Mouse (Mus musculus) myocyte (in vitro differentiated cells): ENCODE data around the gene Apba3.

Source experiments
- CEBPB ChIP-seq: IDR thresholded peaks from 2 replicates; pipeline ENCODE4 v1.6.1; 2011; ENCODE audit warnings: mild to moderate bottlenecking, moderate library complexity; ENCODE audit not compliant: poor library complexity, insufficient read depth, severe bottlenecking
- E2F4 ChIP-seq: IDR thresholded peaks from one replicate; pipeline ENCODE4 v1.6.1; 2011; ENCODE audit warnings: mild to moderate bottlenecking, control low read depth, moderate library complexity; ENCODE audit not compliant: insufficient read depth
- MAX ChIP-seq: IDR thresholded peaks from one replicate; pipeline ENCODE4 v1.6.1; 2011; ENCODE audit warnings: low read depth, mild to moderate bottlenecking, control low read depth
- MYOD1 ChIP-seq, 3 experiments: IDR thresholded peaks; one replicate each; pipeline ENCODE4 v1.6.1; 2011; ENCODE audit warnings: control low read depth in 2 of 3, low read depth in 2 of 3, mild to moderate bottlenecking in 2 of 3, moderate library complexity in 1 of 3; ENCODE audit not compliant: insufficient read length in 2 of 3, control insufficient read depth in 1 of 3
- POLR2A ChIP-seq: IDR thresholded peaks from one replicate; pipeline ENCODE4 v1.6.1; 2011; ENCODE audit warnings: low read depth, mild to moderate bottlenecking, control low read depth, moderate library complexity; ENCODE audit not compliant: insufficient read length
- REST ChIP-seq: IDR thresholded peaks from one replicate; pipeline ENCODE4 v1.6.1; 2011; ENCODE audit warnings: mild to moderate bottlenecking, control low read depth, moderate library complexity; ENCODE audit not compliant: insufficient read depth, insufficient read length
- TCF3 ChIP-seq: IDR thresholded peaks from one replicate; pipeline ENCODE4 v1.6.1; 2011; ENCODE audit warnings: low read depth, control low read depth; ENCODE audit not compliant: insufficient read length
- USF1 ChIP-seq: IDR thresholded peaks from one replicate; pipeline ENCODE4 v1.6.1; 2011; ENCODE audit warnings: low read depth, mild to moderate bottlenecking, control low read depth, moderate library complexity

- TF ChIP-seq TCF3 (no peak), POLR2A (no peak), USF1 (no peak), E2F4 (no peak), MYOD1 (IDR thresholded peaks at IDR 0.05; ENCODE audit: control insufficient read depth in 1 of 3, insufficient read length in 2 of 3, low read depth in 2 of 3) (no peak), MAX (no peak), REST (no peak), CEBPB (no peak)
Measured at GRCm38 (mm10) chr10:81247804-81248203, 19.0 kb upstream of the Apba3 start.
